Mouse (Mus musculus): ENCODE data around the gene Hnrnpl. TPM values are rescaled to one million over a fixed set of nuclear protein-coding genes. Genes with fewer than 3 reads are reported as not detected.

The Hnrnpl gene
- polyA plus RNA-seq (2012; rRNA removed) (110 and 138 TPM in 2 replicates), polyA plus RNA-seq (2014; fragmentation: Nextera tagmentation; extraction: Ambion mirVana) (83.1 and 91.3 TPM in 2 replicates)

GRCm38 (mm10) chr7:28808221-28808941, at the start of gene Hnrnpl:
Gene Hnrnpl (plus strand): TSS chr7:28808541.
- Histone ChIP-seq H3K27me3 (ENCODE audit: control insufficient read depth, insufficient read depth, low read length) (no peaks in the 10 kb centered on the region), H3K9me3 (ENCODE audit: control insufficient read depth, low read length) (no peaks in the 10 kb centered on the region), H3K4me3 (ENCODE audit: insufficient read depth in 1 of 2, low read depth in 2 of 2, low read length in 2 of 2) (peak within 1 kb of the TSS; percentile 67 to 77), H3K4me2 (ENCODE audit: low read depth) (peak within 1 kb of the TSS; percentile 96), H3K27ac (peak within 1 kb of the TSS; percentile 80), H3K9ac (replicated peaks) (peak within 1 kb of the TSS; percentile 76), H3K4me1 (replicated peaks; ENCODE audit: control insufficient read depth in 2 of 2, insufficient read depth in 2 of 2, low read length in 1 of 2) (peaks cover 25 to 33% of the 10 kb centered on the region in 2 experiments), H3K36me3 (replicated peaks; ENCODE audit: control insufficient read depth, insufficient read depth, low read depth) (peaks cover 16% of the 10 kb centered on the region)
- no peak for ATAC-seq (ENCODE audit: insufficient read depth)
- 3% methylated on average over 35 of the region's 35 CpGs for WGBS (ENCODE audit: insufficient replicate concordance)
- TF ChIP-seq EP300 (IDR thresholded peaks at IDR 0.05; ENCODE audit: low read depth), result no peak
- TF ChIP-seq CTCF (IDR thresholded peaks at IDR 0.05; ENCODE audit: low read depth), result no peak
- no peak for DNase-seq (ENCODE audit: low read depth in 3 of 3, low spot score in 3 of 3)

- DNase-seq (ENCODE audit: low read depth in 3 of 3, low spot score in 3 of 3) (no peak), ATAC-seq (ENCODE audit: insufficient read depth) (no peak)
- Histone ChIP-seq H3K27ac (no peak overlapping the region), H3K4me3 (ENCODE audit: insufficient read depth in 1 of 2, low read depth in 2 of 2, low read length in 2 of 2) (no peak overlapping the region), H3K9ac (replicated peaks) (no peak overlapping the region), H3K36me3 (replicated peaks; ENCODE audit: control insufficient read depth, insufficient read depth, low read depth) (no peaks in the 10 kb centered on the region), H3K27me3 (ENCODE audit: control insufficient read depth, insufficient read depth, low read length) (peaks cover 4% of the 10 kb centered on the region), H3K4me1 (replicated peaks; ENCODE audit: control insufficient read depth in 2 of 2, insufficient read depth in 2 of 2, low read length in 1 of 2) (no peaks in the 10 kb centered on the region), H3K4me2 (ENCODE audit: low read depth) (no peak overlapping the region), H3K9me3 (ENCODE audit: control insufficient read depth, low read length) (no peaks in the 10 kb centered on the region)
- TF ChIP-seq CTCF (IDR thresholded peaks at IDR 0.05; ENCODE audit: low read depth) (no peak), EP300 (IDR thresholded peaks at IDR 0.05; ENCODE audit: low read depth) (no peak)
- WGBS (ENCODE audit: insufficient replicate concordance), result 79% methylated on average over 13 of the region's 13 CpGs
Measured at GRCm38 (mm10) chr7:28758623-28759022, 49.7 kb upstream of the Hnrnpl start.

GRCm38 (mm10) chr7:28761907-28762306, 46.4 kb upstream of the Hnrnpl start:
- Histone ChIP-seq H3K4me3 (ENCODE audit: insufficient read depth in 1 of 2, low read depth in 2 of 2, low read length in 2 of 2) (no peak overlapping the region), H3K27ac (no peak overlapping the region), H3K4me2 (ENCODE audit: low read depth) (no peak overlapping the region), H3K9ac (replicated peaks) (no peak overlapping the region), H3K9me3 (ENCODE audit: control insufficient read depth, low read length) (no peaks in the 10 kb centered on the region), H3K4me1 (replicated peaks; ENCODE audit: control insufficient read depth in 2 of 2, insufficient read depth in 2 of 2, low read length in 1 of 2) (peaks cover 9 to 14% of the 10 kb centered on the region in 2 experiments), H3K27me3 (ENCODE audit: control insufficient read depth, insufficient read depth, low read length) (no peaks in the 10 kb centered on the region), H3K36me3 (replicated peaks; ENCODE audit: control insufficient read depth, insufficient read depth, low read depth) (no peaks in the 10 kb centered on the region)
- ATAC-seq (ENCODE audit: insufficient read depth) (no peak), DNase-seq (ENCODE audit: low read depth in 3 of 3, low spot score in 3 of 3) (no peak)
- WGBS (ENCODE audit: insufficient replicate concordance), result 80% methylated on average over 9 of the region's 9 CpGs
- no peak for TF ChIP-seq EP300 (IDR thresholded peaks at IDR 0.05; ENCODE audit: low read depth)
- no peak for TF ChIP-seq CTCF (IDR thresholded peaks at IDR 0.05; ENCODE audit: low read depth)

GRCm38 (mm10) chr7:28765211-28765610, 43.1 kb upstream of the Hnrnpl start:
- H3K36me3 ChIP-seq (replicated peaks; ENCODE audit: control insufficient read depth, insufficient read depth, low read depth), result no peaks in the 10 kb centered on the region
- no peaks in the 10 kb centered on the region for H3K27me3 ChIP-seq (ENCODE audit: control insufficient read depth, insufficient read depth, low read length)
- H3K27ac ChIP-seq, result no peak overlapping the region
- no peak for TF ChIP-seq CTCF (IDR thresholded peaks at IDR 0.05; ENCODE audit: low read depth)
- no peak for TF ChIP-seq EP300 (IDR thresholded peaks at IDR 0.05; ENCODE audit: low read depth)
- no peaks in the 10 kb centered on the region for H3K9me3 ChIP-seq (ENCODE audit: control insufficient read depth, low read length)
- peaks cover 21 to 29% of the 10 kb centered on the region in 2 experiments for H3K4me1 ChIP-seq (replicated peaks; ENCODE audit: control insufficient read depth in 2 of 2, insufficient read depth in 2 of 2, low read length in 1 of 2)
- H3K4me2 ChIP-seq (ENCODE audit: low read depth), result peak overlapping the region; percentile 92
- ATAC-seq (ENCODE audit: insufficient read depth) (no peak), DNase-seq (ENCODE audit: low read depth in 3 of 3, low spot score in 3 of 3) (no peak)
- peak overlapping the region; percentile 83 to 87 for H3K4me3 ChIP-seq (ENCODE audit: insufficient read depth in 1 of 2, low read depth in 2 of 2, low read length in 2 of 2)
- 64% methylated on average over 6 of the region's 6 CpGs for WGBS (ENCODE audit: insufficient replicate concordance)
- peak overlapping the region; percentile 5; the same call in 1 of the 2 replicates for H3K9ac ChIP-seq (replicated peaks)

GRCm38 (mm10) chr7:28766173-28766879, 42.0 kb upstream of the Hnrnpl start, which contains the start of gene Sirt2:
Gene Sirt2 (plus strand): TSS chr7:28766735.
- DNase-seq (ENCODE audit: low read depth in 3 of 3, low spot score in 3 of 3) (peak; percentile 98 to 100 (median 99)), ATAC-seq (ENCODE audit: insufficient read depth) (peak; percentile 96)
- no peaks in the 10 kb centered on the region for H3K36me3 ChIP-seq (replicated peaks; ENCODE audit: control insufficient read depth, insufficient read depth, low read depth)
- peak within 1 kb of the TSS; percentile 76 for H3K9ac ChIP-seq (replicated peaks)
- H3K27ac ChIP-seq, result peak within 1 kb of the TSS; percentile 14; the same call in 1 of the 2 replicates
- under 1% methylated on average over 45 of the region's 45 CpGs for WGBS (ENCODE audit: insufficient replicate concordance)
- no peaks in the 10 kb centered on the region for H3K9me3 ChIP-seq (ENCODE audit: control insufficient read depth, low read length)
- no peaks in the 10 kb centered on the region for H3K27me3 ChIP-seq (ENCODE audit: control insufficient read depth, insufficient read depth, low read length)
- no peak for TF ChIP-seq EP300 (IDR thresholded peaks at IDR 0.05; ENCODE audit: low read depth)
- TF ChIP-seq CTCF (IDR thresholded peaks at IDR 0.05; ENCODE audit: low read depth), result peak; percentile 36; the same call in 1 of the 2 replicates
- H3K4me3 ChIP-seq (ENCODE audit: insufficient read depth in 1 of 2, low read depth in 2 of 2, low read length in 2 of 2), result peak within 1 kb of the TSS; percentile 83 to 87
- H3K4me1 ChIP-seq (replicated peaks; ENCODE audit: control insufficient read depth in 2 of 2, insufficient read depth in 2 of 2, low read length in 1 of 2), result peaks cover 24 to 34% of the 10 kb centered on the region in 2 experiments
- H3K4me2 ChIP-seq (ENCODE audit: low read depth), result peak within 1 kb of the TSS; percentile 92
